Mouse (Mus musculus) liver, embryonic 12.5 days (tissue): ENCODE measurements at regions not wholly inside any gene's neighbourhood (a gene's known extent, or its start where the extent isn't known, plus 50 kb on each side); places are given as distances from the start of the nearest gene placed in this dataset.

Source experiments
- ATAC-seq: fragments of 200-750 bp; cut with Nextera tagmentation; 2 replicates; pipeline ENCODE4 v1.8.0; 2017; ENCODE audit warnings: moderate number of reproducible peaks, mild to moderate bottlenecking, moderate library complexity
- H3K27ac ChIP-seq: fragments of 300-500 bp; sonication (generic); 2 replicates; pipeline ENCODE4 v1.5.1; 2016; ENCODE audit warnings: mild to moderate bottlenecking
- H3K27me3 ChIP-seq: fragments of 300-500 bp; sonication (generic); replicated peaks from 2 replicates; pipeline ENCODE4 v1.6.1; 2016; ENCODE audit warnings: mild to moderate bottlenecking, moderate library complexity
- H3K36me3 ChIP-seq: fragments of 300-500 bp; sonication (generic); 2 replicates; pipeline ENCODE4 v1.6.1; 2016; ENCODE audit warnings: mild to moderate bottlenecking, moderate library complexity
- H3K4me1 ChIP-seq: fragments of 300-500 bp; sonication (generic); 2 replicates; pipeline ENCODE4 v1.6.1; 2016
- H3K4me2 ChIP-seq: fragments of 300-500 bp; sonication (generic); 2 replicates; pipeline ENCODE4 v1.6.1; 2016; ENCODE audit warnings: mild to moderate bottlenecking, moderate library complexity
- H3K4me3 ChIP-seq: fragments of 300-500 bp; sonication (generic); 2 replicates; pipeline ENCODE4 v1.5.1; 2016; ENCODE audit warnings: mild to moderate bottlenecking, moderate library complexity
- H3K9ac ChIP-seq: fragments of 300-500 bp; sonication (generic); 2 replicates; pipeline ENCODE4 v1.6.1; 2016; ENCODE audit warnings: mild to moderate bottlenecking, moderate library complexity
- H3K9me3 ChIP-seq: fragments of 300-500 bp; sonication (generic); replicated peaks from 2 replicates; pipeline ENCODE4 v1.6.1; 2016; ENCODE audit warnings: mild to moderate bottlenecking, moderate library complexity
- WGBS: fragments of 180-500 bp; shearing (Covaris S2); methylation state at CpG from one replicate; pipeline ENCODE4 v1.1.7; 2016; ENCODE audit not compliant: insufficient replicate concordance; 5-methylcytosine and 5-hydroxymethylcytosine counted together

GRCm38 (mm10) chr8:26226612-26227528 is 107.5 kb downstream of the Gm45692 start:
- Histone ChIP-seq H3K36me3 (no peaks in the 10 kb centered on the region), H3K9ac (no peak overlapping the region), H3K4me2 (no peak overlapping the region), H3K27me3 (no peaks in the 10 kb centered on the region), H3K4me1 (no peaks in the 10 kb centered on the region), H3K9me3 (no peaks in the 10 kb centered on the region), H3K27ac (no peak overlapping the region), H3K4me3 (no peak overlapping the region)
- WGBS, result 60% methylated on average over 30 of the region's 30 CpGs
- ATAC-seq, result no peak

- Histone ChIP-seq H3K36me3 (no peaks in the 10 kb centered on the region), H3K4me3 (no peak overlapping the region), H3K9me3 (no peaks in the 10 kb centered on the region), H3K4me2 (no peak overlapping the region), H3K27ac (no peak overlapping the region), H3K27me3 (no peaks in the 10 kb centered on the region), H3K4me1 (no peaks in the 10 kb centered on the region), H3K9ac (no peak overlapping the region)
- no peak for ATAC-seq
- 50% methylated on average over 5 of the region's 5 CpGs for WGBS
These were observed 108.2 kb downstream of the Gm45692 start for GRCm38 (mm10) chr8:26227529-26227895.

GRCm38 (mm10) chr8:26229548-26229947 is 110.2 kb downstream of the Gm45692 start:
- Histone ChIP-seq H3K27ac (no peak overlapping the region), H3K4me2 (no peak overlapping the region), H3K9ac (no peak overlapping the region), H3K27me3 (no peaks in the 10 kb centered on the region), H3K9me3 (no peaks in the 10 kb centered on the region), H3K4me3 (no peak overlapping the region), H3K36me3 (no peaks in the 10 kb centered on the region), H3K4me1 (no peaks in the 10 kb centered on the region)
- 85% methylated on average over 8 of the region's 8 CpGs for WGBS
- no peak for ATAC-seq

- H3K4me2 ChIP-seq, result no peak overlapping the region
- no peak overlapping the region for H3K9ac ChIP-seq
- no peak for ATAC-seq
- H3K27ac ChIP-seq, result no peak overlapping the region
- no peak overlapping the region for H3K4me3 ChIP-seq
- WGBS, result 61% methylated on average over 2 of the region's 2 CpGs
- no peaks in the 10 kb centered on the region for H3K4me1 ChIP-seq
- no peaks in the 10 kb centered on the region for H3K9me3 ChIP-seq
- H3K36me3 ChIP-seq, result no peaks in the 10 kb centered on the region
- no peaks in the 10 kb centered on the region for H3K27me3 ChIP-seq
These were observed 119.7 kb downstream of the Gm45692 start for GRCm38 (mm10) chr8:26239075-26239474.

- no peak for ATAC-seq
- H3K27ac ChIP-seq, result no peak overlapping the region
- H3K4me1 ChIP-seq, result no peaks in the 10 kb centered on the region
- H3K9me3 ChIP-seq, result no peaks in the 10 kb centered on the region
- H3K4me2 ChIP-seq, result no peak overlapping the region
- WGBS, result 15% methylated on average over 4 of the region's 4 CpGs
- no peaks in the 10 kb centered on the region for H3K27me3 ChIP-seq
- H3K4me3 ChIP-seq, result no peak overlapping the region
- no peak overlapping the region for H3K9ac ChIP-seq
- H3K36me3 ChIP-seq, result no peaks in the 10 kb centered on the region
These were observed 120.3 kb downstream of the Gm45692 start for GRCm38 (mm10) chr8:26239604-26240003.

- ATAC-seq, result no peak
- 69% methylated on average over 4 of the region's 4 CpGs for WGBS
- H3K27me3 ChIP-seq, result no peaks in the 10 kb centered on the region
These were observed 124.4 kb downstream of the Gm45692 start for GRCm38 (mm10) chr8:26243743-26244142.

GRCm38 (mm10) chr8:26244308-26244707 is 125.0 kb downstream of the Gm45692 start:
- Histone ChIP-seq H3K4me2 (no peak overlapping the region), H3K9me3 (no peaks in the 10 kb centered on the region), H3K4me1 (no peaks in the 10 kb centered on the region), H3K4me3 (no peak overlapping the region), H3K27ac (no peak overlapping the region), H3K9ac (no peak overlapping the region), H3K27me3 (no peaks in the 10 kb centered on the region), H3K36me3 (no peaks in the 10 kb centered on the region)
- 68% methylated on average over 5 of the region's 5 CpGs for WGBS
- ATAC-seq, result no peak

More at GRCm38 (mm10) chr8:26243743-26244142, 124.4 kb downstream of the Gm45692 start:
- Histone ChIP-seq H3K4me2 (no peak overlapping the region), H3K36me3 (no peaks in the 10 kb centered on the region), H3K4me1 (no peaks in the 10 kb centered on the region), H3K4me3 (no peak overlapping the region), H3K27ac (no peak overlapping the region), H3K9me3 (no peaks in the 10 kb centered on the region), H3K9ac (no peak overlapping the region)

GRCm38 (mm10) chr8:26255191-26255669 is 135.9 kb downstream of the Gm45692 start:
- H3K4me3 ChIP-seq, result no peak overlapping the region
- 30% methylated on average over 6 of the region's 6 CpGs for WGBS
- H3K4me1 ChIP-seq, result no peaks in the 10 kb centered on the region
- H3K9me3 ChIP-seq, result peaks cover 10% of the 10 kb centered on the region; the same call in 1 of the 2 replicates
- no peak overlapping the region for H3K27ac ChIP-seq
- H3K9ac ChIP-seq, result no peak overlapping the region
- no peak for ATAC-seq
- no peaks in the 10 kb centered on the region for H3K27me3 ChIP-seq
- H3K4me2 ChIP-seq, result no peak overlapping the region
- no peaks in the 10 kb centered on the region for H3K36me3 ChIP-seq

- no peaks in the 10 kb centered on the region for H3K36me3 ChIP-seq
These were observed 141.0 kb downstream of the Gm45692 start for GRCm38 (mm10) chr8:26260294-26260693.

GRCm38 (mm10) chr8:26262536-26262935 is 143.2 kb downstream of the Gm45692 start:
- Histone ChIP-seq H3K4me3 (no peak overlapping the region), H3K36me3 (no peaks in the 10 kb centered on the region), H3K9me3 (no peaks in the 10 kb centered on the region), H3K9ac (no peak overlapping the region), H3K4me2 (no peak overlapping the region), H3K27me3 (no peaks in the 10 kb centered on the region), H3K4me1 (no peaks in the 10 kb centered on the region), H3K27ac (no peak overlapping the region)
- no peak for ATAC-seq
- WGBS, result 65% methylated on average over 10 of the region's 10 CpGs

More at GRCm38 (mm10) chr8:26260294-26260693, 141.0 kb downstream of the Gm45692 start:
- Histone ChIP-seq H3K9me3 (no peaks in the 10 kb centered on the region), H3K4me1 (no peaks in the 10 kb centered on the region), H3K4me3 (no peak overlapping the region), H3K27ac (no peak overlapping the region), H3K4me2 (no peak overlapping the region), H3K27me3 (no peaks in the 10 kb centered on the region), H3K9ac (no peak overlapping the region)
- no peak for ATAC-seq
- 42% methylated on average over 5 of the region's 5 CpGs for WGBS

- Histone ChIP-seq H3K4me2 (no peak overlapping the region), H3K9ac (no peak overlapping the region), H3K4me1 (no peaks in the 10 kb centered on the region), H3K27ac (no peak overlapping the region), H3K4me3 (no peak overlapping the region), H3K36me3 (no peaks in the 10 kb centered on the region), H3K27me3 (no peaks in the 10 kb centered on the region), H3K9me3 (no peaks in the 10 kb centered on the region)
- no peak for ATAC-seq
- 54% methylated on average over 11 of the region's 11 CpGs for WGBS
These were observed 145.6 kb downstream of the Gm45692 start for GRCm38 (mm10) chr8:26264869-26265321.

- no peak overlapping the region for H3K4me2 ChIP-seq
- H3K36me3 ChIP-seq, result no peaks in the 10 kb centered on the region
- no peak overlapping the region for H3K4me3 ChIP-seq
- no peak overlapping the region for H3K27ac ChIP-seq
- H3K9ac ChIP-seq, result no peak overlapping the region
- no peak for ATAC-seq
- no peaks in the 10 kb centered on the region for H3K9me3 ChIP-seq
- 66% methylated on average over 8 of the region's 8 CpGs for WGBS
- H3K27me3 ChIP-seq, result no peaks in the 10 kb centered on the region
- no peaks in the 10 kb centered on the region for H3K4me1 ChIP-seq
These were observed 146.0 kb downstream of the Gm45692 start for GRCm38 (mm10) chr8:26265366-26265765.
